Mouse (Mus musculus) c-Kit-positive CD71-positive TER-119-negative erythroid progenitor cells, embryonic 14.5 days (primary cell): ENCODE measurements around the gene Zbtb21.
"Not testable (repeated sequence)": the region's sequence is repeated elsewhere in the genome, so short reads cannot be mapped to it uniquely, and the experiment has no call there.

Experiments
- DNase-seq: peaks from one replicate; pipeline ENCODE4 v3.0.0-alpha.2; 2013; ENCODE audit warnings: low read depth

Zbtb21 gene

GRCm38 (mm10) chr16:97946993-97947392, 15.4 kb downstream of the Zbtb21 start:
- DNase-seq: not testable (repeated sequence)

DNA sequence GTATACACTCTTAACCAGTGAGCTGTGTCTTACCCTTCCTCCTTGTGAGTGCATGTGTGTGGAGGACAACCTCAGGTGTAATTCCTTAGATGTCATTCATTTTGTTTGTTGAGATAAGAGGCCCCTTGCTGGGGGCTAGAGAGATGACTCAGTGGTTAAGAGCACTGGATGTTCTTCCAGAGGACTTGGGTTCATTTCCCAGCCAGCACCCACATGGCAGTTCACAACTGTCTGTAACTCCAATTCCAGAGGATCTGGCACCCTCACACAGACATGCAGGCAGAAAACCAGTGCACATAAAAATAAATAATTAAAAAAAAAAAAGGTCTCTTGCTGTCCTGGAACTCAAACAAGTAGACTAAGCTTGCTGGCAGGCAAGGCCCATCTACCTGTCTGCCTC, 20.6 kb downstream of the Zbtb21 start:
- DNase-seq: no peak

DNA sequence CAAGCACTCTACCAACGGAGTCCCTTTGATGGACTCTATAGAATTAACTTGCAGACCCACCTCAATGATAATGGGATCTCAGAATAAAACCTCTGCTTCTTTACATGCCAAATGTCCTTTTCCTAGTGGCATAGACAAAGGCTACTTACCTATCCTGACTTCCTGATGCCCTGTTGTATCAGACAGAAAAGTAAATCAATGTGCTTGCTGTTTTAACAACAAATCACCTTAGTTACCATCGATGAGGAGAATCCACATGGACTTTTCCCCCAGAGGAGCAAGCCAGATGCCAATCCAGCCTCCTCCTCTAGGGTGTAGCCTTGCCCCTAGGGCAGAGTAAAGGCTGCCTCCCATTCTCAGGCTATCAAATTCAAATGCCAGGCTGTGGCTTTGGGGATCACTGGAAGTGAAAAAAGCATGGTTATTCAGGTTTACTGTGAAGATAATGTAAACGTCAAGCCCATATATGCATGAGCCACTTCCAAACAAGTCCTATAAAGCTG, 21.9 kb downstream of the Zbtb21 start:
- no peak for DNase-seq

GRCm38 (mm10) chr16:97935815-97936214, 26.6 kb downstream of the Zbtb21 start:
- no peak for DNase-seq

- DNase-seq: no peak
Measured at GRCm38 (mm10) chr16:97930231-97930630, 32.2 kb downstream of the Zbtb21 start.

- DNase-seq: no peak
Measured at GRCm38 (mm10) chr16:97929520-97929919, 32.9 kb downstream of the Zbtb21 start.

GRCm38 (mm10) chr16:97927331-97927938, 35.0 kb downstream of the Zbtb21 start:
- no peak for DNase-seq

DNA sequence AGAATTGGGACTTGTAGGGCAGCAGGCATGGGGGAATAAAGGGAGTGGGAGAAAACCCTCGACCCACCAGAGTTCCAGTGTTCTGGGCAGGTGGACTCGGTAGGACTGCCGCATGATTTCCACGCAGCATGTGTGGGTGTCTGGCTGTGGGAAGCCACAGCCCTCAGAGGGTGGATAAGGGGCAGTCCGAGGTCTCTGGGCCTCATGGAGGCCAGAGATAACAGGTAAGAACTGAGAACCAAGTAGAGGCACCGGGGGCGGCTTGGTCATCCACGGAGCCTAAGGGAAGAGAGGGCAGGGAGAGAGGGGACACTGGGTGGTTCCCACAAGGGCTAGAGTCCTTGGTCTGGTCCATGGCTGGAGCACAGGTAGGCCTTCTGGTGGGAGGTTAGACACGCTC, 36.0 kb downstream of the Zbtb21 start:
- no peak for DNase-seq

GRCm38 (mm10) chr16:97925760-97926159, 36.7 kb downstream of the Zbtb21 start:
- DNase-seq: no peak

GRCm38 (mm10) chr16:97923700-97924099, 38.7 kb downstream of the Zbtb21 start:
- DNase-seq: no peak

GRCm38 (mm10) chr16:97922779-97923126, 39.7 kb downstream of the Zbtb21 start:
- DNase-seq: no peak

DNA sequence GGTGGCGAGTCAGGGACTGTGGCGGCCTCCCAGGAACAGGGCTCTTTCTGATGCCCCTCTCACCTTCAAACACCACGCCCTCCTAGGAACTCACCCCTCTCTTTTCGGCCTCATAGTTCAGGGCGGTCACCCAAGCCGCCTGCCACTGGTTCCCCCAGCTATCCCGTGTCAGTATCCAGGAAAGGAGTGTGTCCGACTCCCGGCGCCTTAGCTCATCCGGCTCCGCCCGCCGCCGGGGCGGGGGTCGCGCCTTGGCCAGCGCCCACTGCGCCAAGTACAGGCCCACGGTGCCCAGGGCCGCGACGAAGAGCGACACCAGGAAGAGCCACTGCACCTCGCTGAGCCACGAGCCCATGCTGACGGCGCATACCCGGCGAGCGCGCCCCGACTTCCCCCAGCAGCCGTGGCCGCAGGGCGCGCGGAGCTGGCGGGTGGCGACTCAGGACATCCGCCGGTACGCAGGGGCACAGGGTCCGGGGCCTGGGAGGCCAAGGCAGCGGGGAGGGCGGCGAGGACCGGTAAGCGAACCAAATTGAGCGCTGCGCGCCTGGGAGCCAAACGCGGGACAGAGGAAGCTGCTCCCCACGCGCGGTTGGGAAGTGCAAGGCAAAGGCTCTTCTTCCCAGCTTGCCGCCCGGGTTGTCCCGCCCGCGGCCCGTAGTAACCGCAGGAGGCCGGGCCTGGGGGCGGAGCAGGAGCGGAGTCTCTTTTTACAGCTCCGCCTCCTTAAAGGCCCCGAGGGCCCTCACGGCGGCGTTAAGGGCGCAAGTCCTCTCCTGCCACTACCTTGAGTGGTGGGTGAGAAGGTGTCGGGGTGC, 40.3 kb downstream of the Zbtb21 start:
- DNase-seq: peak; percentile 71

- DNase-seq: no peak
Measured at GRCm38 (mm10) chr16:97920621-97921020, 41.8 kb downstream of the Zbtb21 start.

GRCm38 (mm10) chr16:97919793-97920192, 42.6 kb downstream of the Zbtb21 start:
- no peak for DNase-seq

- no peak for DNase-seq
Measured at GRCm38 (mm10) chr16:97912873-97913272, 49.5 kb downstream of the Zbtb21 start.

GRCm38 (mm10) chr16:97909356-97909755, 53.1 kb downstream of the Zbtb21 start:
- DNase-seq: no peak

DNA sequence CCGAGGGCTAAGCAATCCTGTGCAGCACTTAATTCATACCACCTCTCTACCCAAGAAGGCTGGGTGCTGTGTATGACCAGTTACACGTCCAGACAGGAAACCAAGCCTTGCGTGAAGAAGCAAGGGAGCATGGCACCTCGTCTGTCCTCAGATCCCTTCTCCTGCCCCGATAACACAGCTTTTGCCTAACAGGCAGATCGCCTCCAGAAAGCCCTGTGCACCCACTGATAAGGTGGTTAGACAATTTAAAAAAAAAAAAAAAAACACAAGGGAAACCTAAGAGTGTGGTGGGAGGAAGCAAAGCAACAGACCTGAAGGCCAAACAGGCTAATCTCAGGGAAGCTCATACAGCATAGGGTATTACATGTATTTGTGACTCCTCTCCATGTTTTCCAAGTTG, 54.9 kb downstream of the Zbtb21 start:
- peak; percentile 54 for DNase-seq

DNA sequence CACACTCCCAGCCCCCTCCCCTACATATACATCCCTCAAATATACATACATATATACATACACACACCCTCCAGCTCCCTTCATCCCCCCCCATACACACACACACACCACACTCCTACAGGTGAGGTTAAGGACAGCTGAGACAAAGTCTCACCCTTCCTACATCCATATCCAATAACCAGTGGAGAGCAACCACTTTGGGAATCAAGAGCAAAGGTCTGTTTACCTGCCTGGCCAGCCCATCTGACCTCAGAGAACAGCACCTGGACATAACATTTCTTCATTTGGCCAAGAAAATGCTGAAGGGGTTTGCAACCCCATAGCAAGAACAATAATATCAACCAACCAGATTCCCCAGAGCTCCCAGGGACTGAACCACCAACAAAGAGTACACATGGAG, 56.1 kb downstream of the Zbtb21 start:
- DNase-seq: no peak

DNA sequence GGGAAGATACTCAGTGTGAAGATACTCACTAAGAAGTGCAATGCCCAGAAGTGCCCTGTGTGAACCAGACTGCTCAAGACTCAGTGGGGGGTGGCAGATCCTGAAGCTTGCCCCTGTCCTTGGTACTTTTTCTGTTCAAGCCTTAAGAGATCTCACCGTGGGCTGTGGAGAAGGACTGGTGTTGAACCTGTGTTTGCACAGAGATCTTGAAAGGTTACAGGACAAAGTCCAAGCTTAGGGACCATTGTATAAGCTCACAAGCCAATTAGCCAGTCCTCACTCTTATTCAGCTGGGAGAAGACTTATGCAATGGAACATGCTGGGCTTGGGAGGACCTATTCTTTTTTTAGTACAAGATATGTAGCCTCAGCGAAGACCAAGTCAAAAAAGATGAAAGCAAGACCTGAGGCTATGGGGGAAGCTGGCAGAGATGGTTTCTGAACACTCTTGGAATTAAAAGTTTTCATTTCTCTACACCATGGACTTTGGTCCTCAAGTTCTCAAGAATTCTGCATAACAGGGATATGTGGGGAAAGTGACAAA, 56.9 kb downstream of the Zbtb21 start:
- DNase-seq: no peak

GRCm38 (mm10) chr16:97904035-97904434, 58.4 kb downstream of the Zbtb21 start:
- DNase-seq: no peak

DNA sequence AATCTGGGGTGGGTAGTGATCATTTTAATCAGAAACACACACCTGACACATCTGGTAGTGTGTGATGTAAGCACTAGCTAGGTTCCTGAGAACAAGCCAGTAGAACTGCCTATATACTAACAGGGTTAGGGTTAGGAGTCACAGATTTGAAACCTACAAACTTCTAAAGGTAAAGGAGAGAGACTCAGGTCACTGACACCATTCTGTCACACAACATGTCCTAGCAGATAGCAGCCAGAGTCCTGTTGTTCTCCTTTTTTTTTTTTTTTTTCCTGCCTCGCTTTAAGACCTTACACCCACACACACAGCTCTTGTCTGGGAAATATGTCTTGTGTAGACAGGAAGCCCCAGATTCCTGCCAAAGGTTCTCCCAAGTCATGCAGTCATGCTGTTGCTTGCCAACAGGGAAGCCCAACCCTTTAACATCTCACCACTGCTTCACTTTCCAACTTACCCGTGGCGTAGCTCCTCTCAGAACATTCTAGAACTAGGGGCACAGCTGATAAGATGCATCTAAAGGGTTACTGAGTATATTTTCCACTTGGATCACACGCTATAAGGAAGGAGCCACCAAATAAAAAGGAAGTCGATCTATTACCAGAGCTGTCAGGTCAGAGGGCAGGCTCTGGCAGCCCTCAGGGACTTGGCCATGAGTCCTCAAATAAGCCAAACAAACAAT, 64.9 kb downstream of the Zbtb21 start:
- no peak for DNase-seq
